Mouse (Mus musculus) liver, embryonic 12.5 days (tissue): ENCODE measurements at regions not wholly inside any gene's neighbourhood (a gene's known extent, or its start where the extent isn't known, plus 50 kb on each side); places are given as distances from the start of the nearest gene placed in this dataset.

Experiments
- ATAC-seq: fragments of 200-750 bp; cut with Nextera tagmentation; 2 replicates; pipeline ENCODE4 v1.8.0; 2017; ENCODE audit warnings: moderate number of reproducible peaks, mild to moderate bottlenecking, moderate library complexity
- H3K27ac ChIP-seq: fragments of 300-500 bp; sonication (generic); 2 replicates; pipeline ENCODE4 v1.5.1; 2016; ENCODE audit warnings: mild to moderate bottlenecking
- H3K27me3 ChIP-seq: fragments of 300-500 bp; sonication (generic); replicated peaks from 2 replicates; pipeline ENCODE4 v1.6.1; 2016; ENCODE audit warnings: mild to moderate bottlenecking, moderate library complexity
- H3K36me3 ChIP-seq: fragments of 300-500 bp; sonication (generic); 2 replicates; pipeline ENCODE4 v1.6.1; 2016; ENCODE audit warnings: mild to moderate bottlenecking, moderate library complexity
- H3K4me1 ChIP-seq: fragments of 300-500 bp; sonication (generic); 2 replicates; pipeline ENCODE4 v1.6.1; 2016
- H3K4me2 ChIP-seq: fragments of 300-500 bp; sonication (generic); 2 replicates; pipeline ENCODE4 v1.6.1; 2016; ENCODE audit warnings: mild to moderate bottlenecking, moderate library complexity
- H3K4me3 ChIP-seq: fragments of 300-500 bp; sonication (generic); 2 replicates; pipeline ENCODE4 v1.5.1; 2016; ENCODE audit warnings: mild to moderate bottlenecking, moderate library complexity
- H3K9ac ChIP-seq: fragments of 300-500 bp; sonication (generic); 2 replicates; pipeline ENCODE4 v1.6.1; 2016; ENCODE audit warnings: mild to moderate bottlenecking, moderate library complexity
- H3K9me3 ChIP-seq: fragments of 300-500 bp; sonication (generic); replicated peaks from 2 replicates; pipeline ENCODE4 v1.6.1; 2016; ENCODE audit warnings: mild to moderate bottlenecking, moderate library complexity
- whole genome bisulfite sequencing: fragments of 180-500 bp; shearing (Covaris S2); methylation state at CpG from one replicate; pipeline ENCODE4 v1.1.7; 2016; ENCODE audit not compliant: insufficient replicate concordance; 5-methylcytosine and 5-hydroxymethylcytosine counted together

DNA sequence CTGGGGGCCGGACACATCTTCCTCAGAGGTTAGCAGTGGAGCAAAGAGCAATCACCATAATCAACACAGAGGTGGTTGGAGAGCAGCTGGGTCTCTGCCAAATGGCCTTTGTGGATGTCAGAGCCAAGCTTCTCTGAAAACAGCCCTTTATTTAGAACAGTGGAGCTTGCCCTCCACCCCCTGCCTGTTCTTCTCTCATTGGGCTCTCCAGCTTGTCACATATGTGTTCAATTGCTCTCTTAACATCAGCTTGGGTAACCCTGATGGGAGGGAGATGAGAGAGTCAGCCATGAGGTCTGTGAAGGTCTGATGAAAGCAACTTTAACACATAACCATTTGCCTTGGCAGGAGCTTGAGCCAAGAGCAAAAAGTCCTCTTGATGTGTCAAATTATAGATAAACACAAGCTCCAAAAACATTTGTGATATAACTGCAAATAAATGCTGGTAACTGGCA is 140.1 kb upstream of the Spdl1 start:
- Histone ChIP-seq H3K4me1 (no peaks in the 10 kb centered on the region), H3K4me2 (no peak overlapping the region), H3K27ac (no peak overlapping the region), H3K4me3 (no peak overlapping the region), H3K9ac (no peak overlapping the region), H3K9me3 (no peaks in the 10 kb centered on the region), H3K36me3 (no peaks in the 10 kb centered on the region), H3K27me3 (no peaks in the 10 kb centered on the region)
- ATAC-seq = no peak
- WGBS = 32% methylated on average over 1 of the region's 1 CpGs

- no peaks in the 10 kb centered on the region for H3K27me3 ChIP-seq
- no peak overlapping the region for H3K4me2 ChIP-seq
- no peak overlapping the region for H3K27ac ChIP-seq
- ATAC-seq = no peak
- no peak overlapping the region for H3K4me3 ChIP-seq
- no peaks in the 10 kb centered on the region for H3K9me3 ChIP-seq
- H3K4me1 ChIP-seq = no peaks in the 10 kb centered on the region
- H3K9ac ChIP-seq = no peak overlapping the region
- no peaks in the 10 kb centered on the region for H3K36me3 ChIP-seq
- 52% methylated on average over 5 of the region's 5 CpGs for WGBS
Observed at GRCm38 (mm10) chr11:34973012-34973411, 139.6 kb upstream of the Spdl1 start.

DNA sequence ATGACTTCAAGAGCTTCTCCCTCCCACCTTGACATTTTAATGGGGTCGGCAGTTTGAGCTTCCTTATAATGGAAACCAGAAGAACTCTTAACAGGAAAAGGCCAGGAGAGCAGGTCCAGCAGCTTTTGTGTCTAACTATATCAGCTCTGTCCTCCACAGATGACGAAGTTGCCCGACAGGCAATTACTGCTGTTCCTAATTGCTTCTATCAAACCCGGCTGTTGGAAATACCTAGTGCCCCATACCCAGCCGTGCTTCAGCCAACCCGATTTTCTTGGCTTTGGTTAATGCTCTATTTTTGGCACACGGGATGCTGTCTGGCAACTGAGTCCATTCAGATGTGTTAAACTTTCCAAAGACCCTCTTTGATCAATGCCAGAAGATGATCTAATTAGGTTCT is 125.8 kb upstream of the Spdl1 start:
- Histone ChIP-seq H3K27me3 (no peaks in the 10 kb centered on the region), H3K27ac (no peak overlapping the region), H3K4me1 (no peaks in the 10 kb centered on the region), H3K4me2 (no peak overlapping the region), H3K9ac (no peak overlapping the region), H3K4me3 (no peak overlapping the region), H3K9me3 (no peaks in the 10 kb centered on the region), H3K36me3 (no peaks in the 10 kb centered on the region)
- ATAC-seq = no peak
- 57% methylated on average over 7 of the region's 7 CpGs for WGBS

GRCm38 (mm10) chr11:34941486-34942456 is 108.3 kb upstream of the Spdl1 start:
- no peak overlapping the region for H3K27ac ChIP-seq
- no peaks in the 10 kb centered on the region for H3K9me3 ChIP-seq
- no peak overlapping the region for H3K4me2 ChIP-seq
- H3K9ac ChIP-seq = no peak overlapping the region
- H3K27me3 ChIP-seq = no peaks in the 10 kb centered on the region
- 64% methylated on average over 4 of the region's 4 CpGs for WGBS
- H3K36me3 ChIP-seq = no peaks in the 10 kb centered on the region
- ATAC-seq = no peak
- H3K4me3 ChIP-seq = no peak overlapping the region
- H3K4me1 ChIP-seq = no peaks in the 10 kb centered on the region

GRCm38 (mm10) chr11:34940151-34940550 is 106.7 kb upstream of the Spdl1 start:
- H3K9me3 ChIP-seq = no peaks in the 10 kb centered on the region
- ATAC-seq = no peak
- H3K27me3 ChIP-seq = no peaks in the 10 kb centered on the region
- no peak overlapping the region for H3K27ac ChIP-seq
- 73% methylated on average over 8 of the region's 8 CpGs for WGBS
- H3K9ac ChIP-seq = no peak overlapping the region
- no peak overlapping the region for H3K4me3 ChIP-seq
- no peaks in the 10 kb centered on the region for H3K4me1 ChIP-seq
- H3K4me2 ChIP-seq = no peak overlapping the region
- no peaks in the 10 kb centered on the region for H3K36me3 ChIP-seq

DNA sequence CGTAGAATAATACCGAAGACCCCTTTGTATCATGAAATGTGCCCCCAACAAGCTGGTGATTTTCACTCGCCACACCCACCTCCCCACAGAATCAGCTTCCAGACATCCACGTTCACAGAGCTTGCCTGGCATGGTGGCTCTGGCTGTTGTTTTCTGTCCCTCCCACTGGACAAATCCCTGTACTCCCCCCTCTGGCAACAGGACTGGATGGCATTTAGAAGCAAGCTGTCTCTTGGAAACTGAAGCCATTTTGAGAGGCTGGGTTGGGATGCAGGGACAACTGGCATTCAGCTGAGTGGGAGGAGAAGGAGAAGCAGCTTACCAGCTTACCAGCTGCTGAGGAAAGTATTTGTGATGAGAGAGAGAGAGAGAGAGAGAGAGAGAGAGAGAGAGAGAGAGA is 105.6 kb upstream of the Spdl1 start:
- 69% methylated on average over 4 of the region's 4 CpGs for WGBS
- Histone ChIP-seq H3K27ac (no peak overlapping the region), H3K36me3 (no peaks in the 10 kb centered on the region), H3K9me3 (no peaks in the 10 kb centered on the region), H3K4me3 (no peak overlapping the region), H3K9ac (no peak overlapping the region), H3K4me1 (no peaks in the 10 kb centered on the region), H3K4me2 (no peak overlapping the region), H3K27me3 (no peaks in the 10 kb centered on the region)
- ATAC-seq = no peak

DNA sequence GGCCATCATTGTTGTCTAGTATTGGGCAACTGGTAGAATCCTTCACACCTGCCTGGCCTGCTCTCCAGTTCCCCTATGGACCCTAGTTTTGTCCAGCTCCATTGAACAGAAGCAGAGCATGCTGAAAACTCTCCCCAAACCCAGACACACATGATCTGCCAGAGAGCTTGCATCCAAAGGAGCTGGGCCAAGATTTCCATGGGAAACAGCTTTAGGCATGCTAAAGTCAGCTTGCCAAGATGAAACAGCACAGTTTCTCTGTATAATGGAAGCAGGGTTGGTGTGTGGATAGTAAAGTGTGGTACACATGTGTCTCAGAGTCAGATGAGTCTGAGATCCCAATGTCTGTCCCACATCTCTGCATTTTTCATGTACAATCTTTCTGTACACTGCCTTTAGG is 98.8 kb upstream of the Spdl1 start:
- Histone ChIP-seq H3K27me3 (no peaks in the 10 kb centered on the region), H3K27ac (no peak overlapping the region), H3K36me3 (no peaks in the 10 kb centered on the region), H3K9ac (no peak overlapping the region), H3K4me1 (no peaks in the 10 kb centered on the region), H3K4me3 (no peak overlapping the region), H3K9me3 (no peaks in the 10 kb centered on the region), H3K4me2 (no peak overlapping the region)
- no peak for ATAC-seq

- H3K9me3 ChIP-seq = no peaks in the 10 kb centered on the region
- no peak overlapping the region for H3K4me2 ChIP-seq
- no peak overlapping the region for H3K27ac ChIP-seq
- no peaks in the 10 kb centered on the region for H3K36me3 ChIP-seq
- no peak for ATAC-seq
- no peak overlapping the region for H3K4me3 ChIP-seq
- WGBS = 35% methylated on average over 1 of the region's 1 CpGs
- H3K4me1 ChIP-seq = 0 out of 2 replicates have a peak, but pooled peaks cover 8% of the 10 kb centered on the region
- H3K27me3 ChIP-seq = no peaks in the 10 kb centered on the region
- H3K9ac ChIP-seq = no peak overlapping the region
Observed at GRCm38 (mm10) chr11:34917175-34917574, 83.7 kb upstream of the Spdl1 start.

DNA sequence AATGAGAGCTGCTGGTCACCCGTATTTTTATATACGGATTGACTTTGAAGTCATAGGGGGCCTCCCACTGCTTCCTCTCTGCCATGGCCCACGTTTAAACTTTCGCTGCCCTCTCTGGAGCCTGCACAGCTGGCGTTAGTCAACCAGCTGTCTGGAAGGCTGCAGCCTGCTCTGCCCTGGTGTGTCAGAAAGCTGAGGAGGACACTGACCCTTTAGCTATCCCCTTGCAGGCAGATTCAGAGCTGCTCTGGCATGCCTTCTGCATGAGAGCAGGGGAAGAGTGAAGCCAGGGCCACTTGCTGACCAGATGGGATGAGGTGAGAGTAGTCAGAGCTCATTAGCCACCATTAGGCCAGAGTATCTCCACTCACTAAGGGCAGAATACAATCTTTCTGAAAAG is 76.4 kb upstream of the Spdl1 start:
- ATAC-seq = no peak
- 43% methylated on average over 5 of the region's 5 CpGs for WGBS
- H3K9ac ChIP-seq = no peak overlapping the region
- no peak overlapping the region for H3K27ac ChIP-seq
- H3K4me2 ChIP-seq = no peak overlapping the region
- no peaks in the 10 kb centered on the region; the same call in 1 of the 2 replicates for H3K27me3 ChIP-seq
- no peaks in the 10 kb centered on the region for H3K36me3 ChIP-seq
- H3K4me1 ChIP-seq = no peaks in the 10 kb centered on the region
- no peak overlapping the region for H3K4me3 ChIP-seq
- no peaks in the 10 kb centered on the region for H3K9me3 ChIP-seq

DNA sequence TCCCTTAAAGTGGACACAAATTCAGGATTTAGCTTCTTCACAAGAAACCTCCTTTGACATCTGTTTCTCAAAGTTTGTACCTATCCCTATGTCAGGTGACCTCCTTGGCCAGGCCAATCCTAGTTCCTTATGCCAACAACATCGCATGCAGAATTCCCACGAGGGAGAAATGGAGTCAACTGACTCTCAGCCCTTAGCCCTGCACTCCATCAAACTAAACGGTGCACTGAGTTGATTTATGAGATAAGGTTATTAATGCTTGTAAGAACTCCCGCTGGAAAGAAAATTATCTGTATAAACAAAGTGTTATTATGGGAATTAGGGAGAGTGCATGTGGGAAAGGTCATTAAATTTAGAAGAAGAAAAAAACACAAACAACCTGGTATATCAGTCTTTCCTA is 70.8 kb upstream of the Spdl1 start:
- no peak for ATAC-seq
- Histone ChIP-seq H3K4me1 (no peaks in the 10 kb centered on the region), H3K27me3 (no peaks in the 10 kb centered on the region; the same call in 1 of the 2 replicates), H3K36me3 (no peaks in the 10 kb centered on the region), H3K4me2 (no peak overlapping the region), H3K9ac (no peak overlapping the region), H3K4me3 (no peak overlapping the region), H3K27ac (no peak overlapping the region), H3K9me3 (no peaks in the 10 kb centered on the region)
- 58% methylated on average over 4 of the region's 4 CpGs for WGBS

GRCm38 (mm10) chr11:34899400-34899799 is 66.0 kb upstream of the Spdl1 start:
- Histone ChIP-seq H3K9ac (no peak overlapping the region), H3K4me2 (no peak overlapping the region), H3K36me3 (no peaks in the 10 kb centered on the region), H3K27ac (no peak overlapping the region), H3K4me1 (no peaks in the 10 kb centered on the region), H3K4me3 (no peak overlapping the region), H3K27me3 (no peaks in the 10 kb centered on the region), H3K9me3 (no peaks in the 10 kb centered on the region)
- WGBS = 47% methylated on average over 3 of the region's 3 CpGs
- no peak for ATAC-seq

- Histone ChIP-seq H3K4me1 (no peaks in the 10 kb centered on the region), H3K36me3 (no peaks in the 10 kb centered on the region), H3K27ac (no peak overlapping the region), H3K9ac (no peak overlapping the region), H3K9me3 (no peaks in the 10 kb centered on the region), H3K27me3 (no peaks in the 10 kb centered on the region), H3K4me2 (no peak overlapping the region), H3K4me3 (no peak overlapping the region)
- no peak for ATAC-seq
- 74% methylated on average over 7 of the region's 7 CpGs for WGBS
Observed at GRCm38 (mm10) chr11:34895624-34896023, 62.2 kb upstream of the Spdl1 start.
